Mouse (Mus musculus) urinary bladder, postnatal 36 days (tissue): ENCODE measurements around the gene Arnt2.

Experiments
- DNase-seq, 2 experiments: peaks; one replicate each; pipeline ENCODE4 v3.0.0; 2022; ENCODE audit warnings: low spot score in 2 of 2, mixed read lengths in 1 of 2

Gene Arnt2

GRCm38 (mm10) chr7:84343160-84343559, 66.8 kb downstream of the Arnt2 start:
- DNase-seq, result no peak

- DNase-seq, result no peak
Measured at GRCm38 (mm10) chr7:84341001-84341400, 69.0 kb downstream of the Arnt2 start.

- no peak for DNase-seq
Measured at GRCm38 (mm10) chr7:84339186-84339585, 70.8 kb downstream of the Arnt2 start.

DNA sequence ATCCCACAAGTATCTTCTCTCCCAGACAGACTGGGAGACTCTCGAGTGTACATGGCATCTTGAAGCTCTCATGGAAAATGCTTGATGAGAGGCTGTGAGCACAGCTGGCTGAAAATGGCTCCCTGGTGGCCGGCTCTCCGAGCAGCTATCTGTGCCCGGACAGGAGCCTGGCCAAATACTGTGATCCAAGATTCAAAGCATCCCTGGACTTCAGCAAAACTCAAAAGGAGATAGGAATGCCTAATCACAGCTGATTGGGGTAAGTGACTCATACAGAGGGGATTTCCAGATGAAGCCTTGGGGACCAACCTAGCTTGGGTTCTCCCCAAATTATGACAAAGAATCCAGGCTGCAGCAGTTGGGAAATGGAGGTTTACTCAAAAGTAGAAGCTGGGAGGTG, 72.2 kb downstream of the Arnt2 start:
- peak in 1 of 2 experiments; percentile 9 for DNase-seq

DNA sequence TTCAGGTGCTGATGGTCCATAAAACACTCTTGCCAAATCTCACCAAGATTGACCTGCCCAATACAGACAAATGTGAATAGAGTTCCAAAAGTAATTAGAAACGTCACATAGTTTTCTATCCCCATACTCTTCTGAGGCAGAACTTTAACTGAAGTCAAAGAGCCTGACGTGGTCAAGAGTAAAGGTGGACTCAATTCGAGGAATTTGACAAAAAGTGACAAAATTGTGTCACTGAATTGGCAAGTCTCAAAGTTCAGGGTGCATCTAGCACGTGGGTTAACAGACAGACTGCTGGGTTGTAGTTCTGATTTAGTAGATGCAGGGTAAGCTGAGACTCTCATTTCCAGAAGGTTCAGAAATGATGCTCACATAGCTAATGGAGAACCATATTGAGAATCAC, 73.1 kb downstream of the Arnt2 start:
- DNase-seq, result no peak

- DNase-seq, result no peak
Measured at GRCm38 (mm10) chr7:84336580-84336886, 73.4 kb downstream of the Arnt2 start.

GRCm38 (mm10) chr7:84335766-84336579, 74.0 kb downstream of the Arnt2 start:
- DNase-seq, result no peak

- DNase-seq, result no peak
Measured at GRCm38 (mm10) chr7:84333996-84334395, 76.0 kb downstream of the Arnt2 start.

DNA sequence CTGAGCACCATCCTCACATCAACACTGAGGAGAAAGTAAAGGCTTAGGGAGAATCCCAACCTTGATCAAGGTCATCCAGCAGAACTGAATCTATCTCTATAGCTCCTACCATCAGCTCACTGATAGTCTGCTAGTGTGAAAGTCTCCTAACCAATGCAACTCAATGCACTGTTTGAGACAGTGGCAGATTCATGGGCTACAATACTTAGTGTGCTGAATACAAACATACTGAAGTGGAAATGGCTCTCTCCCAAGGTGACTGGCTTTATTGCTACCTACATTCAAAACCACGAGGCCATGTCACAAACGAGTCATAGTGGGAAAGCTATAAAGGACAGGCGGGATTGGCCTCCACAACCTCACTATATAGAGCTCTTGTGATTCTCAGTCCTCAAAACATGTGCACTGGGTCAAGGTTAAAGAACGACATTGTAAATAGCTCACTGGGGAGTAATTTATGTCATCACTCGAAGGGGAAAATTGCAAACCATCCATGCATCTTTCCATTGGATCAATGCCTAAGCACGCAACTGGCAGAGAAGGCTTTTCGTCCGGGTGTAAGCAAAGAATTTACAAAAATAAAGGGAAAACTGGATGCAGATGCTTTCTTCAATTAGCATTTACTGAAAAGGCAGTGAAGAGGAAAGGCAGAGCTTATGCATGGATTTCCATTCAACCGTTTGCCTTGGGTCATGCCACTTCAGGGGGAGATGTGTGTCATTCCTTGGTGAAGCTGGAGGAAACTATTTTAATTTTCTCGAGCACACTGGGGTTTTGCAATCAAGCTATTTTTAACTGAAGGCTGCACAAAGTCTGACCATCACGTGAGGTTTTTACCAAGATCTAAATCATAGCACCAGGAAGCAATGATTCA, 77.4 kb downstream of the Arnt2 start:
- DNase-seq, result no peak

DNA sequence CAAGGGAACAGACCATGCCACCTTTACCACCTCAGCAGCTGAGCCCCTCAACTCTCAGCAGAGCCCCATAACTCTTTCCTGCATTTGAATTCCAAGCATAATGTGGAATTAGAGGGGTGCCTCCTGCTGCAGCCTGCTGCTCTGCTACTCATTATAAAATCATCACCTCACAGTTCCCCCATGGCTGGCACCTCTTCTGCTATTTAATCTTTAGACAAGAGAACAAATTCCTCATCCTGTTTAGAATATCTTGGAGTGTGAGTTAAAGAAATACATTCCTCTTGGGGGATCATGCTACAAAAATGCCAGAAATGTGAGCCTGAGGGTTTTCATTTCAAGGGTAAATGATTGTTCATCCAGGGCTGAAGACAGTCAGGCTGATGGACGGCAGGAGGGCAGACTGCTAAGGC, 80.8 kb downstream of the Arnt2 start:
- no peak for DNase-seq

GRCm38 (mm10) chr7:84328770-84329169, 81.2 kb downstream of the Arnt2 start:
- no peak for DNase-seq

DNA sequence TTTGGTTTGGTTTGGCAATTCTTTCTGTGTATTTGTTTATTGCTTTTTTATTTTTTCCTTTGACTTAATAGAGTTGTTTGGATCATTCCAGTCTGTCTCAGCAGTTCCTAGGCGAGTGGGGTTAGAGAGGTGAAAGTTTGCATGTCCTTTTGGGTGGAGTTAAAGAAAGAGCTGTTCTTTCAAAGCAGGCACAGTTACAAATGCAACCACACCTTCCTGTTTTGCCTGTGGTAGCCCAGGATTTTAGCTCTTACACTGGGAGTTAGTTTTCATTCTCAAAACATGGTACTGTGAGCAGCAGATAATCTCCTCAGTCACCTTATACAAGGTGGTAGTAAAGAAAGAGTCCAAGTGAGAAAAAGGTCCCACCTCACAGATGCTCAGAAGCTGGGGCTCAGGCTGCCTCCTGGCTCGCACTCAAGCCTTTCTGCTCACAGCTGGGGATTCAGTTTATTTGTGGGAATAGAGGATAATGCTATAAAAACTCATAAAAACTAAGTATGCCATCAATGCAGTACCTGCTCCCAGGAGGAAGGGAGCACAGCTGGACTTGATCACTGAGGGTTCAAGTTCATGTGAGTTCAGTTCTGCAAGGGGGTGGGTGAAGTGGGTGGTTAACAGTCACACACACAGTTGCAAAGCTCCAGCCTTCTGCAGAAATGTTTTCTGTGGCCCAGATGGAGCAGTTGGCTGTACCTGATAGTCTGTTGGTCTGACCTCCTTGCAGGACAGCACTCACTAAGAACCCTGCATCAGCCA, 84.2 kb downstream of the Arnt2 start:
- no peak for DNase-seq

DNA sequence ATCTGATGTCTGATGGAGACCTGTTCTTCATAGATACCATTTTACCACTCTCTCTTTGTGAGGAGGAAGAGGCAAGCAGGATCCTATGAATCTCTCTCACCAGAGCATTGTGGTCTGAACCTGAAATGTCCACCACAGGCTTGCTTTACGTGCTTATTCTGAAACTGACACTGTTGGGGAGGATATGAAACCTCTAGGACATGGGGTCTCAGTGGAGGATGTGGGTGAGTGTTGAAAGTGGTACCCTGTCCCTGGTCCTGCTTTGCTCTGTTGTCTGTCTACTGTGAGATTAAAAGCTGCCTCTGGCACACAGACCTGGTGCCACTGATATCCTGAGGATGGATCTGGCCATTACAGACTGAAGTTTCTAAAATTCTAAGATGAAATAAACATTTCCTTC, 88.4 kb downstream of the Arnt2 start:
- no peak for DNase-seq

DNA sequence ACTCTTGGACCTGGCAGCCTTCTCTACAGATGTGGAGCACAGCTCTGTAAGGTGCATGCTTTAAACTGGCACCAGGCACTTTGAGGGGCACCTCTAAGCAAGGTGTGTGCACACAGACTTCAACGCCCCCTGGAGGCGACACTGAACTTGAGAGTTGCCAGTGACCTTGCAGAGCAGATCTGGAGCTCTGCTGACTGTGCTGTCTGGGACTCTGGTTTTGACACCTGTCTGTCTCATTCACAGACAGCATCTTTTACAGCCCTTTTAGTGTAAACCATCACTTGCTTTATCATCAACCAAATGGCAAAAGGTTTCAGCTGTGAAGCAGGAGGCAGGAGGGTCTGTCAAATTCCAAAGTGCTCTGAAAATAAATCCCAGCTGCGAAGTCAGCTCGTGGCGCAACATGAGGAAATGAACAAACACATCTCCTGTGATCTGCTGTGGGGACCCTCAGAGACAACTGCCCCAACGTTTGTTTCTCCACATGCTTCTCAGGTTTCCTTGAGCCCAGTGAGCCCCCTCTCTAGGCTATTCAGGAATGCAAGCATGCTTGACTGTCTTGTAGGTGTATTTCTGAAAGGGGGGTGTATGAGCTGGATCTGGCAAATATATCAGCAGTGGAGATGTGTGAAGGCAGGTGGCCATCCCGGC, 94.5 kb downstream of the Arnt2 start:
- no peak for DNase-seq

GRCm38 (mm10) chr7:84314742-84315141, 95.2 kb downstream of the Arnt2 start:
- DNase-seq, result no peak

DNA sequence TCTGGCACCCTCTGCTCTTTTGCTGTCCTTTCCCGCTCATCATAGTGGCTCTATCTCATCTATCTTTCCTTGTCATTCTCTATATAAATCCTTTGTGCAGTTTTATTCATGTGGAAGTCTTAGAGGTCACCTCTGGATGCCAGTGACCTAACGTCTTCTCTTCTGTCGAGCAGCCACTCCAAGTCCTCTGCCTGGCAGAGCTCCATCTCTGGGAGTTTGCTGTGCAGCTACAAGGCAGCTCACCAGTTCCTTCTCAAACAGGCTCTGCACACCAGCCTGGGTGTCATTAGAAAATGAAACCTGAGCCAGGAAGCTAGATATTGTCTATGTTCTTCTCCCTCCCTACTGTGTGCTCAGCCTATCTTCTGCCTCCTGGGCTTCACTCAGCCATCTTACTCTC, 98.4 kb downstream of the Arnt2 start:
- DNase-seq, result no peak

DNA sequence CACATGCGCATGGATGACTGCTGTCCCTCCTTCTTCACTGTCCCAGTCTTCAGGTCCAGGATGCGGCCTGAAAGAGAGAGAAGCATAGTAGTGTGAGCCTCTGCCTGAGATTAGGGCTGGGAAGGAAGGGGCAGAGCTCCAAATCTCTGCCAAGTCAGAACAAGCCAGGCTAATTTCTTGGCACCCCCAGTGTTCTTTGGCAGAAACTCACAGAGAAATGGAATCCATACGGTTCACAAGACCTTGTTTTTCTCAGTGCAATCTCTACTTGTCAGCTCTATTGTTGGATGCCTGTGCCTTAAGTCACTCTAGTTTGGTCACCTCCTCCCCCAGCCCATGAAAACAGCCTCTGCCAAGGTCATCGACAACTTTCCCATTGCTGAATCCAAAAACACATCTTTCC, 99.1 kb downstream of the Arnt2 start:
- DNase-seq, result no peak

- DNase-seq, result no peak
Measured at GRCm38 (mm10) chr7:84307329-84307925, 102.5 kb downstream of the Arnt2 start.

GRCm38 (mm10) chr7:84300261-84300660, 109.7 kb downstream of the Arnt2 start:
- DNase-seq, result no peak

DNA sequence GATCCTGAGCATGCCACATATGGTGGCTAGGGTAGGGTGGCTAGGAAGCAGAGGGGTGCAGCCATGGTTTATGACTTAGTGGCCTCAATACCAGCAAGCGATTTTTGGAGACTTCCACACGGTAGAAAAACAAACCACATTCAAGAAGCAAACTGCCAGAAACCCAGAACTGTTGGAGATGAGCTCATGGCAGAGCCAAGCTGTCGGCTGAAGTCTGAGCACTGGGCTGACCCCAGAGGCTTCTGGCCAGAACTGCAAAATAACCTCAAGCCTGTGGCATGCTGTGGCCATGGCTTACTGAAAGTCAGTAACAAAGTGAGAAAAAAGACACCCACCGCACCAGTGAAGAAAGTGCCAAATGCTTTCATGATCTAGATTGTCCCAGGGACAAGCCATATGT, 110.4 kb downstream of the Arnt2 start:
- no peak for DNase-seq

- DNase-seq, result peak in 1 of 2 experiments; percentile 16
Measured at GRCm38 (mm10) chr7:84293054-84293453, 116.9 kb downstream of the Arnt2 start.
